ENCODE assay signal across 7 mouse cellular contexts in the genomic region with DNA sequence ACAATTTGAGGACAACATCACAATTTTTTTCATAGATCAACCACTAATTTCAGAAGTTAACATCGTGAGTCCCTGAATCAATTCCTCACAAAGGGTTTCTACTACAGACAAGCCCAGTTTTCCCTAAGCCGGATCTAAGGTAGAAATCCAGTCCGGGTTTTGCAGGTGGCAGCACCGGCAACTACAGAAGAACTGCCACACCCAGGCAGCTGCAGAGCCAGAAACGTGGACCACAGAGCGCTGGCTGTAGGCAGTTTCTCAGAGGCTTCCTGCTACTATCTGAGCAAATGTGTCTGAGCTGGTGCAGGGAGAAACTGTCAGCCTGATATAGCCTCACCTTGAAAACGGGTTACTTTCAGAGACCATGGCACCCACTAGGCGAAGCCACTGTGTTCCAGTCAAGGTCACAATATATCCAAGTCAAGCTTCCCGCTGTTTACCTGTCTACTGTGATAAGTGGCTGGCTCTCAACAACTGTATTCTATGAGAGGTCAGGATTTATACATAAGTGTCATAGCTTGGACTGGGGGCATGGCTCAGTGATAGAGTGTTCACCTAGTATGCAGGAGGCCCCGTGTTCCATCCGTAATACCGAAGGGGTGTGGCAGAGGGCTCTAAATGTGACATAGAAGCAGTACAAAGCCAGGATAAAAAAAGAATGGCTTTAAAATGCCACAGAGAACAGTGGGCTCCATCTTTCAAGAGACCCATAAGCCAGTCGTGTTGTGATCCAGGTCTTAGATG.
A peak's percentile ranks its signal among the peaks of the same experiment; 100 is the strongest.
DNase-seq lines count a peak whose midpoint lies in the region; ATAC-seq and TF ChIP-seq lines count a peak whose summit lies in the region.

No protein-coding gene starts in this region.

- in situ Hi-C loops in ES-E14 (cut with MboI; ENCODE audit: low sequenced_read_pairs in 2 of 2, unreplicated experiment in 2 of 2) = loop anchor here in 1 of 2 experiments (10.0 kb wide), 1 partner anchor 139 kb away; no protein-coding TSS in a partner anchor

- H3K27ac ChIP-seq in ES-E14 (ENCODE audit: insufficient read depth, low read depth, low read length, poor library complexity, severe bottlenecking) = no peak overlapping the region
- no peak overlapping the region for H3K27ac ChIP-seq in hindbrain, embryonic 16.5 days (ENCODE audit: low read depth, low read length)
- no peak overlapping the region for H3K27ac ChIP-seq in liver, adult 2 months (replicated peaks; ENCODE audit: insufficient read depth, low read depth, low read length)

- intact Hi-C loops in gastrocnemius, postnatal 14 days (cut with DNase I; ENCODE audit: low total_unique reads) = no loop called here

- H3K4me2 ChIP-seq in hindbrain, embryonic 16.5 days (ENCODE audit: low read length) = peak overlapping the region; percentile 34

- H3K27me3 ChIP-seq in hindbrain, embryonic 16.5 days (replicated peaks; ENCODE audit: control insufficient read depth, insufficient read depth, low read length) = peaks cover 13% of the 10 kb centered on the region; the same call in 1 of the 2 replicates
- no peaks in the 10 kb centered on the region for H3K27me3 ChIP-seq in liver, adult 2 months (ENCODE audit: control insufficient read depth, insufficient read depth, low read length)

- 0 out of 4 replicates have a peak overlapping the region, but pooled peaks of 1 of the 2 experiments have one; percentile 20 for H3K4me3 ChIP-seq in ES-E14 (ENCODE audit: insufficient read depth in 1 of 2, low read depth in 1 of 2, low read length in 2 of 2, poor library complexity in 1 of 2, severe bottlenecking in 1 of 2)
- no peak overlapping the region for H3K4me3 ChIP-seq in hindbrain, embryonic 16.5 days (ENCODE audit: low read length)
- no peak overlapping the region for H3K4me3 ChIP-seq in liver, adult 2 months (ENCODE audit: insufficient read depth, low read depth, low read length)

- no peak for TF ChIP-seq POLR2A in liver, adult 2 months (IDR thresholded peaks at IDR 0.05; ENCODE audit: extremely low read depth, insufficient read depth, low read length)

- H3K36me3 ChIP-seq in ES-E14 (ENCODE audit: control insufficient read depth, insufficient read depth, low read length, poor library complexity, severe bottlenecking) = no peaks in the 10 kb centered on the region
- H3K36me3 ChIP-seq in hindbrain, embryonic 16.5 days (ENCODE audit: control insufficient read depth, insufficient read depth, low read length) = no peaks in the 10 kb centered on the region
- no peaks in the 10 kb centered on the region for H3K36me3 ChIP-seq in liver, adult 2 months (ENCODE audit: control insufficient read depth, insufficient read depth, low read length)

- TF ChIP-seq CTCF in liver, adult 2 months (IDR thresholded peaks at IDR 0.05; ENCODE audit: low read depth, low read length) = no peak

- peak; percentile 47 for DNase-seq in ES-E14 (ENCODE audit: low read depth, low spot score)
- peak; percentile 39 for DNase-seq in adrenal gland, postnatal 25 days
- DNase-seq in gastrocnemius, postnatal 14 days = peak; percentile 13
- peak; percentile 17 for DNase-seq in liver, adult 2 months (ENCODE audit: extremely low read depth, low read depth, low spot score)
- DNase-seq in naive thymus-derived CD4-positive, alpha-beta T cell, adult 2 months (ENCODE audit: low read depth) = peak; percentile 4
- DNase-seq in testis, postnatal 10 days (ENCODE audit: low spot score) = peak; percentile 43

- ATAC-seq in hindbrain, embryonic 16.5 days = peak; percentile 52; the same call in 1 of the 2 replicates

- 0 out of 4 replicates have a peak, but pooled peaks cover 0 to 2% of the 10 kb centered on the region in 2 experiments for H3K4me1 ChIP-seq in ES-E14 (ENCODE audit: control insufficient read depth in 2 of 2, insufficient read depth in 2 of 2, low read length in 2 of 2, poor library complexity in 1 of 2)
- H3K4me1 ChIP-seq in hindbrain, embryonic 16.5 days (ENCODE audit: control insufficient read depth, insufficient read depth, low read depth, low read length) = no peaks in the 10 kb centered on the region
- H3K4me1 ChIP-seq in liver, adult 2 months (ENCODE audit: control insufficient read depth, insufficient read depth, low read length) = no peaks in the 10 kb centered on the region

- no peak overlapping the region for H3K9ac ChIP-seq in ES-E14 (ENCODE audit: insufficient read depth, low read depth, low read length, poor library complexity, severe bottlenecking)
- H3K9ac ChIP-seq in hindbrain, embryonic 16.5 days (ENCODE audit: low read depth, low read length) = no peak overlapping the region
- H3K9ac ChIP-seq in liver, adult 2 months (ENCODE audit: low read depth, low read length) = no peak overlapping the region

- no peaks in the 10 kb centered on the region for H3K79me2 ChIP-seq in liver, adult 2 months (ENCODE audit: control insufficient read depth, insufficient read depth, low read length)

- 37% methylated on average over 13 of the region's 13 CpGs for WGBS in hindbrain, embryonic 16.5 days
- WGBS in liver, adult 2 months = 29% methylated on average over 13 of the region's 13 CpGs

- H3K9me3 ChIP-seq in ES-E14 (ENCODE audit: control insufficient read depth, insufficient read depth, low read depth, low read length) = no peaks in the 10 kb centered on the region
- H3K9me3 ChIP-seq in hindbrain, embryonic 16.5 days (ENCODE audit: control insufficient read depth, low read length) = no peaks in the 10 kb centered on the region

TF ChIP-seq in ES-E14, 5 proteins besides CTCF, POLR2A, EP300 and RAD21:
- no peak for TF ChIP-seq ZNF384 (IDR thresholded peaks at IDR 0.05; ENCODE audit: low read depth, low read length)
- TF ChIP-seq CHD2 (IDR thresholded peaks at IDR 0.05; ENCODE audit: low read depth, low read length) = no peak
- no peak for TF ChIP-seq HCFC1 (IDR thresholded peaks at IDR 0.05; ENCODE audit: borderline replicate concordance, insufficient read depth, low read length)
- no peak for TF ChIP-seq ZC3H11A (IDR thresholded peaks at IDR 0.05; ENCODE audit: borderline replicate concordance, low read depth, low read length)
- no peak for TF ChIP-seq MAFK (IDR thresholded peaks at IDR 0.05; ENCODE audit: insufficient read depth, low read depth, low read length)
